10 mouse cellular contexts compared by ENCODE assay signal in the genomic region with DNA sequence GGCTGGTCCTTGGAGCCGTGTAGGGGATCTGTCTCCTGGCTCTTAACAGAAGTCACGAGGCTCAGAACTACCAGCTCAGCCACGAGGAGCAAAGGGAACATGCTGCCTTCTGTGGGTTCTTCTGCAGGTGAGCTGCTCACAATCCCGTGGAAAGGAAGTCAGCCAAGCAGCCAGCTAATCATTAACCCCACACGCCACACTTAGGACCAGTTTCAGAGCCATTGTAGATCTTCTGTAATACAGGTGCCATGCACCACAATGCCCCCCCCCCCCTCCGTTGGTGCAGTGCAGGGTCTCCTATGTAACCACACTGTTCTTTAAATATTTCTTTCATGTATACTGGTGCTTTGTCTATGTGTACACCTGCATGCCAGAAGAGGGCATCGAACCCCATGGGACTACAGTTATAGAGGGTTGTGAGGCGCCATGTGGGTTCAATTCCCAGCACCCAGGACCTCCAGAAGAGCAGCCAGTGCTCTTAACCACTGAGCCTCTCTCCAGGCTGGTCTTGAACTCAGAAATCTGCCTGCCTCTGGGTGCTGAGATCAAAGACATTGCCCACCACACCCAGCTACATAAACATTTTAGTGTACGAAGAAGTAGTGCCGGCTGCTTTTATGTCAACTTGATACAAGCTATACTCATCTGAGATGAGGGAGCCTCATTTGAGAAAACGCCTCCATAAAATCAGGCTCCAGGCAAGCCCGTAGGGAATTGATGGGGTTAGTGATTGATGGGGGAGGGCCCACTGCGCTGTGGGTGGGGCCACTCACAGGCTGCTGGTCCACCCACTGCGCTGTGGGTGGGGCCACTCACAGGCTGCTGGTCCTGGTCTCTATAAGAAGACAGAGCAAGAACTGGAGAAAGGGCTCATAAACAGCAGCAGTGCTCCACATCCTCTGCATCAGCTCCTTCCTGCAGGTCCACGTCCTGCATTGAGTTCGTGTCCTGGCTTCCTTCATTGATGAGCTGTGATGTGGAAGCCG. TPM values are rescaled to one million over a fixed set of nuclear protein-coding genes. Genes with fewer than 3 reads are reported as not detected.
DNase-seq lines count a peak whose midpoint lies in the region; ATAC-seq and TF ChIP-seq lines count a peak whose summit lies in the region.
"Had no signal": no experiment of that assay in that cellular context is flagged by ENCODE, and none has a peak within 500 bp of the region (broad histone marks: within the 10 kb centered on the region; RNA-seq: fewer than 3 reads in every experiment).

A gene (minus strand): TSS at position 134 of the 986 bp plus-strand sequence.

- DNase-seq in ES-CJ7 (ENCODE audit: low read depth, low spot score) = peak; percentile 92
- peak; percentile 69 for DNase-seq in c-Kit-negative CD71-positive TER-119-positive erythroid progenitor cells, embryonic 14.5 days (ENCODE audit: low read depth, low spot score)
- peak; percentile 29 for DNase-seq in kidney, postnatal 0 days (ENCODE audit: low spot score)
- peak; percentile 43 for DNase-seq in lung, postnatal 25 days (ENCODE audit: low spot score)
- no peak for DNase-seq in ovary, postnatal 10 days (ENCODE audit: low spot score)
- DNase-seq in heart, postnatal 10 days = no peak
- DNase-seq in testis, postnatal 14 days (ENCODE audit: low spot score) = no peak
- DNase-seq: gastrocnemius, postnatal 10 days had no signal

- no peak within 1 kb of the TSS for H3K4me3 ChIP-seq in kidney, postnatal 0 days (replicated peaks; ENCODE audit: low read depth, low read length)
- H3K4me3 ChIP-seq in hindbrain, embryonic 13.5 days = no peak within 1 kb of the TSS

- H3K9me3 ChIP-seq in kidney, postnatal 0 days (replicated peaks; ENCODE audit: low read length) = no peaks in the 10 kb centered on the region
- H3K9me3 ChIP-seq in hindbrain, embryonic 13.5 days = no peaks in the 10 kb centered on the region

- 43% methylated on average over 17 of the region's 17 CpGs for WGBS in kidney, postnatal 0 days
- WGBS in hindbrain, embryonic 13.5 days = 65% methylated on average over 17 of the region's 17 CpGs

- no peaks in the 10 kb centered on the region for H3K27me3 ChIP-seq in kidney, postnatal 0 days (ENCODE audit: insufficient read depth, low read length)
- no peaks in the 10 kb centered on the region for H3K27me3 ChIP-seq in hindbrain, embryonic 13.5 days

- peaks cover 10% of the 10 kb centered on the region; the same call in 1 of the 2 replicates for H3K36me3 ChIP-seq in kidney, postnatal 0 days (ENCODE audit: insufficient read depth, low read length)
- H3K36me3 ChIP-seq in hindbrain, embryonic 13.5 days = peaks cover 27% of the 10 kb centered on the region

- peak within 1 kb of the TSS; percentile 68 for H3K27ac ChIP-seq in kidney, postnatal 0 days
- H3K27ac ChIP-seq in hindbrain, embryonic 13.5 days = no peak within 1 kb of the TSS

- no peak for TF ChIP-seq CTCF in kidney, postnatal 0 days (IDR thresholded peaks at IDR 0.05; ENCODE audit: low read depth)

- H3K4me1 ChIP-seq in kidney, postnatal 0 days (replicated peaks; ENCODE audit: insufficient read depth, low read length) = no peaks in the 10 kb centered on the region
- no peaks in the 10 kb centered on the region for H3K4me1 ChIP-seq in hindbrain, embryonic 13.5 days (replicated peaks)

- peak; percentile 73; the same call in 1 of the 2 replicates for ATAC-seq in kidney, postnatal 0 days (replicated peaks; ENCODE audit: low FRiP score, low read depth)
- no peak for ATAC-seq in hindbrain, embryonic 13.5 days (ENCODE audit: low FRiP score)

- no peak within 1 kb of the TSS for H3K4me2 ChIP-seq in kidney, postnatal 0 days (ENCODE audit: low read length)
- H3K4me2 ChIP-seq in hindbrain, embryonic 13.5 days = no peak within 1 kb of the TSS

- intact Hi-C loops in heart, postnatal 10 days (cut with DNase I) = no loop called here

- H3K9ac ChIP-seq in kidney, postnatal 0 days (ENCODE audit: low read depth, low read length) = no peak within 1 kb of the TSS
- H3K9ac ChIP-seq in hindbrain, embryonic 13.5 days = no peak within 1 kb of the TSS

RNA-seq across cellular contexts. Expression of the gene that starts here (rescaled TPM):
- 52.9 and 55.6 TPM in 2 replicates for polyA plus RNA-seq in kidney, postnatal 0 days (2015; fragmentation: Nextera tagmentation; extraction: Ambion mirVana)
- not detected in 2 replicates for polyA plus RNA-seq in hindbrain, embryonic 13.5 days (2015; fragmentation: Nextera tagmentation; extraction: Ambion mirVana)
- total RNA-seq in heart, postnatal 10 days (2021) = not detected
- total RNA-seq: gastrocnemius, postnatal 10 days had no signal
- polyA plus RNA-seq: neural tube, embryonic 14.5 days had no signal

Comparison
In these comparisons a context has a peak if more than half of its experiments do, and no peak if none do; other contexts are left out.
1. RNA of the gene that starts here (polyA plus RNA-seq): 52.9 to 55.6 TPM in kidney, postnatal 0 days; not detected in hindbrain, embryonic 13.5 days; every median in the first group is over 10 times any median in the second.
2. DNase-seq: peak in ES-CJ7 (single experiment), c-Kit-negative CD71-positive TER-119-positive erythroid progenitor cells, embryonic 14.5 days (single experiment), kidney, postnatal 0 days (single experiment) and lung, postnatal 25 days (single experiment); none in ovary, postnatal 10 days (single experiment), heart, postnatal 10 days (0 of 2) and testis, postnatal 14 days (single experiment).